Mouse (Mus musculus): ENCODE measurements around the gene Strn4.

Gene Strn4

DNA sequence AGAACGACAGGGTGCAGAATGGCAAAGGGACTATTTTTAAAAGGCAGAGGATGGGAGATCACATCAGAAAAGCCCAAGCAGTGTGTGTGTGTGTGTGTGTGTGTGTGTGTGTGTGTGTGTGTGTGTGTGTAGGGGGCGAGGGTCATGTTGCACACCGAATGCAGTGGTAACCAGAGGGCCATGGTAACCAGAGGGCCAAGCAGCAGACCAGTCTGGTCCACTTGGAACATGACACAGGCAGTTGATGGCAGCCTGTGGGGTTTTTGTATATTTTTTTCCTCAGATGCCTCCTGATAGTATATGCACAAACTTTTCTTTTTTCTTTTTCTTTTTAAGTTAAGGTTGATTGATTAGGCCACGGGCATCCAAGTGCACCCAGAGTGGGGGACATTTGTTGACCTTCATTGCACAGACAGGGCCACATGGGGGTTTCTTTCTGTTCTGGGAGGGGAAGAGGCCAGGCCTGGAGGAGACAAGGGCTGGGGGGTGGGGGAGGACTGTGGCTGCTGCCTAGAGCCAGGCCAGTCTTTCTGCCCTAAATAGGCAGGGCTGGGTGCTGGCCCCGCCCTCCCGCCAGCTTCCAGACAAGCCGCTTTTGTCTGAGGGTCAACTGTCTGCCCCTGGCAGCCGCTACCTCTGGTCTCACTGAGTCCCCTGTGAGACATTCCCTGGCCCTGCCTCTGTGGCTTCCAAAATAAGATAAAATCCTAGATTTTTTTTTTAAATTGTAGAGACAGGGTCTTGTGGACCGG, 64.3 kb downstream of the Strn4 start:
- DNase-seq: no peak

DNA sequence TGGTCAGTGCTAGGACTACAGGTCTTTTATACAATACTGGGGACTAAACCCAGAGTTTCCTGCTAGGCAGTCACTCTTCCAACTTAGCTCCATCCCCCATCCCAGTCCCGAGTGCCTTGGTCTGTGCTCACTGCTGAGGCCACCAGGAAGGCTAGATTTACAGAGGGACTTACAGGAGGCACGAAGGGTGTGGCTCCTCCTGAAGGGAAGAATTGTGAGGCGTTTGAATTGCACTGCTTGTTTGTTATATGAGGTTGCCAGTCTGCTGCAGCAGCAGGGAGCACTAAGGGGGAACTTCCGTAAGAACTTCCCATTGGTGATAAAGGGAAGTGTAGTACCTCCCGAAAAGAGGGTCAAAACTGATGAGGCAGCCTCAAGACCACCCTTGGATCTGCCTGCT, 64.9 kb downstream of the Strn4 start:
- no peak for DNase-seq

DNA sequence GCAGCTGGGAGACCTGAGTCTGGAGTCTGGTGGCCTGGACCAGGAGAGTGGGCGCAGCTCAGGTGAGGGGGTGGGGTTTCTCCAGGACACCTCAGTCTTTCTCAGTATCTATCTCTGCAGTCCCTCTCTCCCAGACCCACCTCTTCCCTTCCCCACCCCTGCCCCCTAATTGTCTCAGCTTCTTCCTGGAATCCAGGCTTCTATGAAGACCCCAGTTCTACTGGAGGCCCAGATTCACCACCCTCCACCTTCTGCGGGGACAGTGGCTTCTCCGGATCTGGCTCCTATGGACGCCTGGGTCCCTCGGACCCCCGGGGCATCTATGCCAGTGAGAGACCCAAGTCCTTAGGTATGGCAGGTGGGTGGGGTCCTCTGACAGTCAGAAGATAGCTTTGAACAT, 67.5 kb downstream of the Strn4 start:
- DNase-seq: no peak

DNA sequence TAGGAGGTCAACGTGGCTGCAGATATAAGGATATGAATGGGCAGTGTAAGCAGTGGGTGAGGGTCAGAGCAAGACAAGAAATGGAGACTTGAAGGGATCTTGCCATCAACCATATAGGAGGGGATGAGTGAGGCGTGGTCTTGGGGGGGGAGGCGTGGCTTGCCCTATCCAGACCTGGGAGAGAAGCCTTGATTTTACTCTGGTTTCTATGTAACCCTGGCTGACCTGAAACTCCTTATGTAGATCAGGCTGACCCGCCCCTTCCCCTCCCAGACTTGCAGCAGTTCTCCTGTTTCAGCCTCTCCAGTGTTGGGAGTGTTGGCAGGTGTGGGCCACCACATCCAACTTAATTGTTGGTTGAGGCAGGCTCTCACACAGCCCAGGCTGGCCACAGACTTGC, 68.6 kb downstream of the Strn4 start:
- no peak for DNase-seq

DNA sequence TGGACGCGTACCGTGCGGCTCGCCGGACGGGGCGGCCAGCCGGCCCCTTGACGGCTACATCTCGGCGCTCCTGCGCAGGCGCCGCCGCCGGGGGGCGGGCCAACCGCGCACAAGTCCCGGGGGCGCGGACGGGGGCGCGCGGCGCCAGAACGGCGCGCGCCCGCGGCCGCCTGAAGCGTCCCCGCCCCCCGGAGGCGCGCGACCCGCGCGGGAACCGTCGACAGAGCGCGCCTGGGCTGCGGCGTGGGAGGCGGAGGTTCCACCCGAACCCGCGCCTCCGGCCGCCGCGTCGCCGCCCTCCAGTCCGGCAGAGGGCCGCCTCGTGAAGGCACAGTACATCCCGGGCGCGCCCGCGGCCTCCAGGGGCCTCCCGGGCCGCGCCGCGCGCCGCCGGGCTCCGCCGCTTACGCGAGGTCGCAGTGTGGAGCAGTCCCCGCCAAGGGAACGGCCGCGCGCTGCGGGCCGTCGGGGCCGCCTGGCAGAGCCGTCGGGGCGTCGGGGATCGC, 69.6 kb downstream of the Strn4 start:
- DNase-seq: no peak

DNA sequence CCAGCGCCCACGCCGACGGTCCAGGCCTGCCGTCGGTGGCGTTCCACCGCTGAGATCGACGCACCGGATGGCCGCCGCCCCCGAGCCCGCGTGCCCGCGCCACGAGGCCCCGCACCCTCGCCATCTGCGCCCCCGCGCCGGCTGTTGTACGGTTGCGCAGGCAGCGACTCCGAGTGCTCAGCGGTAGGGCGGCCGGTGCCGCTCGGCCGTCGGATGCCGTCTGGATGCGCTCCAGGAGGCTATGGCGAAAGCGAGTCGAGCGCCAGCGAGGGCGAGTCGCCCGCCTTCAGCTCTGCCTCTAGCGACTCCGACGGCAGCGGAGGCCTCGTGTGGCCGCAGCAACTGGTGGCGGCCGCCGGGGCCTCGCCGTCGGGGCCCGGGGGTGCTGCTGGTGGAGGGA, 70.2 kb downstream of the Strn4 start:
- DNase-seq: no peak
